9 mouse cellular contexts compared by ENCODE assay signal in the genomic region with DNA sequence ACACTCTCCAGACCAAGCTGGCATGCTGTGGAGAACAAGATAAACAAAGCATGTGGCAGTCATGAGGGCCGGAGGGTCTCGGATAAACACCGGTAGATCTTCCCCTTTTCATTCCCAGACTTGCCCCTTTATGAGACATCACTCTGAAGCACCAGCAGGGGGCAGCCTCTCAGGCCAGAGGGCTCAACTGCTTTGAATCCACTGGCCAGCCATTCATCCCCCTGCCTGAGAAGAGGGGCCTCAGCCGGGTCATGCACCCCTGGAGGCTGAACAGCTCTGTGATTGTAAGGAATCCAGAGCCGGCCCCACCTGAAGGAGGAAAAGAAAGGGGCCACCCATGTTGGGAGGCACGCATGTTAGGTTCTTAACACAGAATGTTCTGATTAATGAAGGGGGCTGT.
DNase-seq lines count a peak whose midpoint lies in the region; ATAC-seq and TF ChIP-seq lines count a peak whose summit lies in the region.
"Had no signal": no experiment of that assay in that cellular context is flagged by ENCODE, and none has a peak within 500 bp of the region (broad histone marks: within the 10 kb centered on the region; RNA-seq: fewer than 3 reads in every experiment).

No protein-coding gene starts in this region.

- no peak for ATAC-seq in limb, embryonic 13.5 days (ENCODE audit: low FRiP score, low read depth)
- ATAC-seq in stomach, embryonic 14.5 days (ENCODE audit: insufficient number of reproducible peaks, insufficient read depth, low FRiP score, low read depth), result 0 out of 2 replicates have a peak, but pooled peaks have one; percentile 19
- ATAC-seq in erythroid progenitor cell, adult 5-6 weeks (replicated peaks; ENCODE audit: low FRiP score, poor library complexity, severe bottlenecking), result no peak

- TF ChIP-seq CTCF in heart, adult 2 months (IDR thresholded peaks at IDR 0.05), result peak; percentile 96
- peak; percentile 45 for TF ChIP-seq CTCF in embryonic fibroblast, embryonic 13.5 days (IDR thresholded peaks at IDR 0.05; ENCODE audit: borderline replicate concordance, insufficient read depth, low read length)

- H3K4me1 ChIP-seq in heart, adult 2 months (ENCODE audit: control insufficient read depth, insufficient read depth, low read length), result peaks cover 17% of the 10 kb centered on the region
- peaks cover 5% of the 10 kb centered on the region for H3K4me1 ChIP-seq in embryonic fibroblast, embryonic 13.5 days (ENCODE audit: control insufficient read depth, insufficient read depth, low read length)
- H3K4me1 ChIP-seq in limb, embryonic 13.5 days, result peaks cover 33% of the 10 kb centered on the region
- peaks cover 45% of the 10 kb centered on the region for H3K4me1 ChIP-seq in stomach, embryonic 14.5 days (ENCODE audit: control insufficient read depth, insufficient read depth, low read length)

- no peak overlapping the region for H3K4me3 ChIP-seq in heart, adult 2 months
- H3K4me3 ChIP-seq in embryonic fibroblast, embryonic 13.5 days (ENCODE audit: insufficient read depth, low read length), result no peak overlapping the region
- H3K4me3 ChIP-seq in limb, embryonic 13.5 days, result no peak overlapping the region
- no peak overlapping the region for H3K4me3 ChIP-seq in stomach, embryonic 14.5 days (ENCODE audit: low read depth, low read length)
- H3K4me3 ChIP-seq: liver, embryonic 13.5 days had no signal

- intact Hi-C loops in heart, adult 2 months (cut with DNase I), result loop anchor here (1.0 kb wide), 1 partner anchor 47 kb away; no protein-coding TSS in a partner anchor
- intact Hi-C loops in heart, postnatal 25 days (cut with DNase I), result loop anchor here (2.0 kb wide), 2 partner anchors 17 to 47 kb away; no protein-coding TSS in a partner anchor

- peak; percentile 30; the same call in 1 of the 2 replicates for TF ChIP-seq EP300 in heart, adult 2 months (IDR thresholded peaks at IDR 0.05; ENCODE audit: insufficient read depth, low read depth, low read length)

- 38% methylated on average over 6 of the region's 6 CpGs for WGBS in heart, adult 2 months
- WGBS in limb, embryonic 13.5 days, result 13% methylated on average over 6 of the region's 6 CpGs
- WGBS in stomach, embryonic 14.5 days, result 5% methylated on average over 6 of the region's 6 CpGs

- TF ChIP-seq POLR2A in heart, adult 2 months (IDR thresholded peaks at IDR 0.05; ENCODE audit: insufficient read depth, low read depth, low read length), result no peak
- TF ChIP-seq POLR2A in embryonic fibroblast, embryonic 13.5 days (IDR thresholded peaks at IDR 0.05; ENCODE audit: low read depth, low read length), result no peak

- H3K36me3 ChIP-seq in heart, adult 2 months (ENCODE audit: control insufficient read depth, insufficient read depth, low read length), result peaks cover 4% of the 10 kb centered on the region; the same call in 1 of the 2 replicates
- no peaks in the 10 kb centered on the region for H3K36me3 ChIP-seq in limb, embryonic 13.5 days
- no peaks in the 10 kb centered on the region for H3K36me3 ChIP-seq in stomach, embryonic 14.5 days (ENCODE audit: control insufficient read depth, insufficient read depth, low read length)
- H3K36me3 ChIP-seq: liver, embryonic 13.5 days had no signal

- no peaks in the 10 kb centered on the region for H3K79me2 ChIP-seq in heart, adult 2 months (replicated peaks; ENCODE audit: control insufficient read depth, insufficient read depth, low read length)

- no peaks in the 10 kb centered on the region for H3K9me3 ChIP-seq in limb, embryonic 13.5 days
- no peaks in the 10 kb centered on the region for H3K9me3 ChIP-seq in stomach, embryonic 14.5 days (ENCODE audit: control insufficient read depth, low read depth, low read length)
- H3K9me3 ChIP-seq: liver, embryonic 13.5 days had no signal

- no peaks in the 10 kb centered on the region for H3K27me3 ChIP-seq in heart, adult 2 months (ENCODE audit: control insufficient read depth, insufficient read depth, low read length)
- H3K27me3 ChIP-seq in limb, embryonic 13.5 days, result 0 out of 2 replicates have a peak, but pooled peaks cover 2% of the 10 kb centered on the region
- H3K27me3 ChIP-seq in stomach, embryonic 14.5 days (ENCODE audit: control insufficient read depth, insufficient read depth, low read length), result no peaks in the 10 kb centered on the region

- H3K27ac ChIP-seq in heart, adult 2 months, result peak overlapping the region; percentile 57
- H3K27ac ChIP-seq in embryonic fibroblast, embryonic 13.5 days (ENCODE audit: insufficient read depth, low read length), result no peak overlapping the region
- H3K27ac ChIP-seq in limb, embryonic 13.5 days, result peak overlapping the region; percentile 4; the same call in 1 of the 2 replicates
- H3K27ac ChIP-seq in stomach, embryonic 14.5 days (ENCODE audit: low read length), result peak overlapping the region; percentile 85
- H3K27ac ChIP-seq: liver, embryonic 13.5 days had no signal

- DNase-seq in heart, adult 2 months, result peak; percentile 52 to 72
- DNase-seq in heart, postnatal 25 days (ENCODE audit: low spot score), result no peak
- DNase-seq in urinary bladder, postnatal 25 days (ENCODE audit: low spot score), result peak; percentile 40
- no peak for DNase-seq in urinary bladder, adult 18-20 months (ENCODE audit: low spot score in 2 of 2)
- DNase-seq: liver, embryonic 13.5 days had no signal

- H3K4me2 ChIP-seq in limb, embryonic 13.5 days (replicated peaks), result no peak overlapping the region
- H3K4me2 ChIP-seq in stomach, embryonic 14.5 days (replicated peaks; ENCODE audit: low read depth, low read length), result peak overlapping the region; percentile 53; the same call in 1 of the 2 replicates
- H3K4me2 ChIP-seq: liver, embryonic 13.5 days had no signal

- no peak overlapping the region for H3K9ac ChIP-seq in heart, adult 2 months (ENCODE audit: low read depth, low read length)
- H3K9ac ChIP-seq in limb, embryonic 13.5 days, result no peak overlapping the region
- no peak overlapping the region for H3K9ac ChIP-seq in stomach, embryonic 14.5 days (replicated peaks; ENCODE audit: low read depth, low read length)
- H3K9ac ChIP-seq: liver, embryonic 13.5 days had no signal

Comparison
In these comparisons a context has a peak if more than half of its experiments do, and no peak if none do; other contexts are left out.
1. DNase-seq: peak in heart, adult 2 months (2 of 2) and urinary bladder, postnatal 25 days (single experiment); none in heart, postnatal 25 days (single experiment) and urinary bladder, adult 18-20 months (0 of 2).